Mouse (Mus musculus): Measurements from ENCODE around the gene Acin1.

DNA sequence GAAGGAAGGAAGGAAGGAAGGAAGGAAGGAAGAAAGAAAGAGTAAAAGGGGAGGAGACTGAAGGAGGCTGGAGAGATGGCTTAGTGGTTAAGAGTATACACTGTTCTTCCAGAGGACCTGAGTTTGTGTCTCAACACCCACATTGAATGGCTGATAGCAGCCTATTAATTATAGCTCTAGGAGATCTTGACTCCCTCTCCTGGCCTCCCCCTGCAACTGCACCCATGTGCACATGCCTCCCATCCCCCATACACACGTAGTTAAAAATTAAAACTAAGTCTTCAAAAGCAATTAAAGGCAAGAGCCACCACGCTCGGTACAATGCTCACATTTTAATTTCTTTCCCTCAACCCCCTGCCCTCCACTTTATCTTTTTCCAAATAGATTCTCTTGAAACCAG is 92.7 kb downstream of the Acin1 start:
- TF ChIP-seq CTCF (IDR thresholded peaks at IDR 0.05; ENCODE audit: control insufficient read depth, insufficient read depth, low read length) = peak; percentile 36; the same call in 1 of the 2 replicates
- TF ChIP-seq POLR2A (IDR thresholded peaks at IDR 0.05; ENCODE audit: borderline replicate concordance, control insufficient read depth, low read depth, low read length) = no peak
